Mouse (Mus musculus) layer of hippocampus, adult 9-11 months (tissue): ENCODE results near the gene Pitpnm1.
A peak's percentile ranks its signal among the peaks of the same experiment; 100 is the strongest.

Source experiments
- DNase-seq: peaks from one replicate; pipeline ENCODE4 v3.0.0; 2022

The Pitpnm1 gene

DNA sequence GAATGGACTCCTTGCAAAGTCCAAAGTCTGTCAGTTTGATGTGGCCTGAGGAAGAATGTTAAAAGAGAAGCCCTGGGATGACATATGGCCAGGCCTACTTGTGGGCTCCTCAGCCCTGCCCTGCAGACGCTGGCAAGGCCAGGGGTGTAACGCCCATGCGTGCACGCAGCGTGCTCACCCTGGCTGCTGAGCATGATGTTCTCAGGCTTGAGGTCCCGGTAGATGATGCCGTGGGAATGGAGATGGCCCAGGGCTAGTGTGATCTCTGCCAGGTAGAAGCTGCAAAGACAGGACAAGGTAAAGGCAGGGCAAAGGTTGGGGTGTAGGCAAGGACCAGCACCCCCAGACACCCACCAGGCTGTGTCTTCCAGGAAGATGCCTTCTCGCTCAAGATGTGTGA is 59.3 kb downstream of the Pitpnm1 start:
- no peak for DNase-seq

DNA sequence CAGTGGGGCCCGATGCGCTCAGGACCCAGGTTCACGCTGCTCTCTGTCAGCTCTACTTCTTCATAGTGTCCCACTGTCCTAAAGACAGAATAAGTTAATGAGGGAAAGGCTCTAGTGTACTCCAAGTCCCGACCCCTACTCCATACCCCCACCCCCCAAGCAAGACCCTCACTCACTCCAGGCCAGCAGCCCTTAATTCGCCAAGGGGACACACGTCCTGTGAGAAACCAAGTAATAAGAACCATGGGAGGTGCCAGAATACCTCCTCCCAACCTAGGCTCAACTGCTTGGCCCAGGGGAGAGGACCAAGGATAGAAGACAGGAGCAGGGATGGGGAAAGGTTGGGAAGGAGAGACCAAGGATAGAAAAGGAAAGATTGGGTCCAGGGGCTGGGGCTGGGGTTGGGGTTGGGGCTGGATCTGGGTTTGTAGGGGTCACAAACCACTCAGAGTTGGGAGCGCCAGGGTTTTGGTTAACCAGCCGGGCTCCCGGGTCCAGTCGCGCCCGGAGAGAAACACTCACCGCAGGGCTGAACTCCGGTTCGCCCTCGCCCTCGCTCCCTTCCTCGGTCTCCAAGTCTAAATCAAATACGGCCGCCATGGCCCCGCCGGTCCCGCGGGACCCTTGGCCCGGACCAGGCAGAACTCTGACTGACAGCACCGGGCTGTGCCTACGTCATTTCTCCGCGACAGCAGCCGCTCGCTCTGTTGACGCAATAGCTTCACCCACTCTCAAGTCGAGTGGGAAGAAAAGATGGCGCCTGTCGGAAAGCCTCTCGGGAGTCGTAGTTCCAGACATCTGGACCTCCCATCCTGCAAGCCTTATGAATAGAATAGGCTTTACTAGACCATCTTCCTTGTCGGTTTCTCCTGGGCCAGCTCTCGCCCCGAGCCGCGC is 63.1 kb downstream of the Pitpnm1 start, which contains the start of gene Rps6kb2:
Rps6kb2 (minus strand) TSS at position 709 of the 897 bp plus-strand sequence.
- DNase-seq, result peak; percentile 98

DNA sequence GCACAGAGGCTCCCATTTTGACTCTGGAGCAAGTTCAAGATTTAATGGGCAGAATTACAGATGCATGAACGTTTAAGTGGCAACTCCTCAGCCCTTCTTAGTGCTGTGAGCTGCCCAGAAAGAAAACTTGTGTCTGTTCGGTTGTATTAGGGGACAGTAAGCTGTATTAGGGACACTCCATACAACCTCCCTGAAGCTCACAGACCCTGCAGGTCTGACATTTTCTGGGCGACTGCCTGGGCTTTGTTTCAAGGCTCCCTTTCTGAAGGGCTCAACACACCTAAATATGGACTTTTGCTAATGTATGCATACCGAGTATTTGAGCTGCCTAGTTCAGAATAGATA is 63.7 kb downstream of the Pitpnm1 start:
- DNase-seq, result no peak
